Comparison of ENCODE assay signal across 9 mouse cellular contexts in genomic region chr15:78428391-78429138, GRCm38 (mm10). TPM values are rescaled to one million over a fixed set of nuclear protein-coding genes. Genes with fewer than 3 reads are reported as not detected.
A peak's percentile ranks its signal among the peaks of the same experiment; 100 is the strongest.
DNase-seq lines count a peak whose midpoint lies in the region; ATAC-seq and TF ChIP-seq lines count a peak whose summit lies in the region.
"Had no signal": no experiment of that assay in that cellular context is flagged by ENCODE, and none has a peak within 500 bp of the region (broad histone marks: within the 10 kb centered on the region; RNA-seq: fewer than 3 reads in every experiment).

TSS of gene Kctd17 (plus strand) at chr15:78428564.

- DNase-seq in 3134 (ENCODE audit: extremely low read depth, insufficient read length, low spot score): peak; percentile 79
- peak; percentile 89 to 91 for DNase-seq in adrenal gland, postnatal 36 days
- peak; percentile 84 for DNase-seq in embryonic facial prominence, embryonic 14.5 days (ENCODE audit: low spot score)
- peak; percentile 71 for DNase-seq in limb, embryonic 14.5 days (ENCODE audit: low spot score)
- DNase-seq in midbrain, embryonic 14.5 days: peak; percentile 90

- peak within 1 kb of the TSS; percentile 73 for H3K27ac ChIP-seq in embryonic facial prominence, embryonic 14.5 days (replicated peaks; ENCODE audit: low read depth, low read length)
- H3K27ac ChIP-seq in heart, embryonic 11.5 days (ENCODE audit: low read depth, low read length): no peak within 1 kb of the TSS
- H3K27ac ChIP-seq in kidney, embryonic 14.5 days (ENCODE audit: low read depth, low read length): peak within 1 kb of the TSS; percentile 66; the same call in 1 of the 2 replicates
- 0 out of 2 replicates have a peak within 1 kb of the TSS, but pooled peaks have one; percentile 19 for H3K27ac ChIP-seq in limb, embryonic 14.5 days (replicated peaks; ENCODE audit: low read depth, low read length)
- peak within 1 kb of the TSS; percentile 76 for H3K27ac ChIP-seq in midbrain, embryonic 14.5 days (replicated peaks; ENCODE audit: low read depth, low read length)
- peak within 1 kb of the TSS; percentile 84 for H3K27ac ChIP-seq in stomach, embryonic 16.5 days (ENCODE audit: low read length)

- ATAC-seq in embryonic facial prominence, embryonic 14.5 days (ENCODE audit: low read depth): peak; percentile 89
- peak; percentile 76; the same call in 1 of the 2 replicates for ATAC-seq in heart, embryonic 11.5 days (replicated peaks; ENCODE audit: insufficient number of reproducible peaks, low FRiP score, low TSS enrichment)
- ATAC-seq in kidney, embryonic 14.5 days (ENCODE audit: low FRiP score, low TSS enrichment): peak; percentile 87
- ATAC-seq in limb, embryonic 14.5 days (ENCODE audit: low FRiP score, low read depth): peak; percentile 89
- peak; percentile 81 for ATAC-seq in midbrain, embryonic 14.5 days (ENCODE audit: low FRiP score, low TSS enrichment)
- ATAC-seq in stomach, embryonic 16.5 days (ENCODE audit: insufficient read depth, low FRiP score): peak; percentile 82

- no peaks in the 10 kb centered on the region; the same call in 1 of the 2 replicates for H3K27me3 ChIP-seq in embryonic facial prominence, embryonic 14.5 days (replicated peaks; ENCODE audit: control insufficient read depth, insufficient read depth, low read length)
- peaks cover 11% of the 10 kb centered on the region for H3K27me3 ChIP-seq in heart, embryonic 11.5 days (ENCODE audit: control insufficient read depth, insufficient read depth, low read length)
- no peaks in the 10 kb centered on the region for H3K27me3 ChIP-seq in kidney, embryonic 14.5 days (ENCODE audit: control insufficient read depth, insufficient read depth, low read length)
- H3K27me3 ChIP-seq in limb, embryonic 14.5 days (ENCODE audit: control insufficient read depth, insufficient read depth, low read length): no peaks in the 10 kb centered on the region
- H3K27me3 ChIP-seq in midbrain, embryonic 14.5 days (ENCODE audit: control insufficient read depth, insufficient read depth, low read length): no peaks in the 10 kb centered on the region
- H3K27me3 ChIP-seq in stomach, embryonic 16.5 days (ENCODE audit: control insufficient read depth, insufficient read depth, low read length): no peaks in the 10 kb centered on the region

- peak within 1 kb of the TSS; percentile 77 for H3K9ac ChIP-seq in embryonic facial prominence, embryonic 14.5 days (ENCODE audit: low read depth, low read length)
- peak within 1 kb of the TSS; percentile 73 for H3K9ac ChIP-seq in heart, embryonic 11.5 days (ENCODE audit: low read depth, low read length)
- peak within 1 kb of the TSS; percentile 70 for H3K9ac ChIP-seq in kidney, embryonic 14.5 days (ENCODE audit: low read depth, low read length)
- H3K9ac ChIP-seq in limb, embryonic 14.5 days (ENCODE audit: low read depth, low read length, severe bottlenecking): peak within 1 kb of the TSS; percentile 73
- peak within 1 kb of the TSS; percentile 92 for H3K9ac ChIP-seq in midbrain, embryonic 14.5 days (replicated peaks; ENCODE audit: low read length)
- peak within 1 kb of the TSS; percentile 81 for H3K9ac ChIP-seq in stomach, embryonic 16.5 days (ENCODE audit: low read length)

- peaks cover 20% of the 10 kb centered on the region for H3K36me3 ChIP-seq in embryonic facial prominence, embryonic 14.5 days (ENCODE audit: control insufficient read depth, insufficient read depth, low read length)
- H3K36me3 ChIP-seq in heart, embryonic 11.5 days (ENCODE audit: control insufficient read depth, insufficient read depth, low read length): no peaks in the 10 kb centered on the region
- peaks cover 13% of the 10 kb centered on the region; the same call in 1 of the 2 replicates for H3K36me3 ChIP-seq in kidney, embryonic 14.5 days (ENCODE audit: control insufficient read depth, insufficient read depth, low read length)
- peaks cover 26% of the 10 kb centered on the region for H3K36me3 ChIP-seq in limb, embryonic 14.5 days (ENCODE audit: control insufficient read depth, insufficient read depth, low read length)
- H3K36me3 ChIP-seq in midbrain, embryonic 14.5 days (ENCODE audit: control insufficient read depth, insufficient read depth, low read length): peaks cover 31% of the 10 kb centered on the region
- no peaks in the 10 kb centered on the region for H3K36me3 ChIP-seq in stomach, embryonic 16.5 days (ENCODE audit: control insufficient read depth, insufficient read depth, low read length)

- peak; percentile 64; the same call in 1 of the 2 replicates for TF ChIP-seq POLR2A in limb, embryonic 14.5 days (IDR thresholded peaks at IDR 0.05; ENCODE audit: borderline replicate concordance, extremely low read depth, insufficient read depth, insufficient read length)

- H3K4me3 ChIP-seq in embryonic facial prominence, embryonic 14.5 days (ENCODE audit: low read depth, low read length): peak within 1 kb of the TSS; percentile 78
- peak within 1 kb of the TSS; percentile 72 for H3K4me3 ChIP-seq in heart, embryonic 11.5 days (ENCODE audit: low read depth, low read length)
- peak within 1 kb of the TSS; percentile 61 for H3K4me3 ChIP-seq in kidney, embryonic 14.5 days (ENCODE audit: low read length)
- peak within 1 kb of the TSS; percentile 72 for H3K4me3 ChIP-seq in limb, embryonic 14.5 days (replicated peaks; ENCODE audit: low read length)
- H3K4me3 ChIP-seq in midbrain, embryonic 14.5 days (replicated peaks; ENCODE audit: low read depth, low read length): peak within 1 kb of the TSS; percentile 84
- peak within 1 kb of the TSS; percentile 73 for H3K4me3 ChIP-seq in stomach, embryonic 16.5 days (replicated peaks; ENCODE audit: low read length)

- WGBS in embryonic facial prominence, embryonic 14.5 days: 1% methylated on average over 34 of the region's 52 CpGs
- WGBS in heart, embryonic 11.5 days (ENCODE audit: insufficient replicate concordance): 1% methylated on average over 52 of the region's 52 CpGs
- under 1% methylated on average over 49 of the region's 52 CpGs for WGBS in kidney, embryonic 14.5 days
- 1% methylated on average over 41 of the region's 52 CpGs for WGBS in limb, embryonic 14.5 days
- WGBS in midbrain, embryonic 14.5 days: 2% methylated on average over 52 of the region's 52 CpGs
- under 1% methylated on average over 50 of the region's 52 CpGs for WGBS in stomach, embryonic 16.5 days

- peaks cover 8% of the 10 kb centered on the region; the same call in 1 of the 2 replicates for H3K4me1 ChIP-seq in embryonic facial prominence, embryonic 14.5 days (ENCODE audit: control insufficient read depth, insufficient read depth, low read length)
- H3K4me1 ChIP-seq in heart, embryonic 11.5 days (ENCODE audit: control insufficient read depth, insufficient read depth, low read length): peaks cover 7% of the 10 kb centered on the region; the same call in 1 of the 2 replicates
- peaks cover 7% of the 10 kb centered on the region; the same call in 1 of the 2 replicates for H3K4me1 ChIP-seq in kidney, embryonic 14.5 days (ENCODE audit: control insufficient read depth, insufficient read depth, low read length)
- H3K4me1 ChIP-seq in limb, embryonic 14.5 days (ENCODE audit: control insufficient read depth, insufficient read depth, low read length): peaks cover 8% of the 10 kb centered on the region
- H3K4me1 ChIP-seq in midbrain, embryonic 14.5 days (ENCODE audit: control insufficient read depth, insufficient read depth, low read length): peaks cover 14% of the 10 kb centered on the region
- H3K4me1 ChIP-seq in stomach, embryonic 16.5 days (ENCODE audit: control insufficient read depth, insufficient read depth, low read length): peaks cover 9% of the 10 kb centered on the region

- peak within 1 kb of the TSS; percentile 76 for H3K4me2 ChIP-seq in embryonic facial prominence, embryonic 14.5 days (ENCODE audit: low read depth, low read length)
- peak within 1 kb of the TSS; percentile 91 for H3K4me2 ChIP-seq in heart, embryonic 11.5 days
- H3K4me2 ChIP-seq in kidney, embryonic 14.5 days (replicated peaks; ENCODE audit: low read depth, low read length): peak within 1 kb of the TSS; percentile 54
- H3K4me2 ChIP-seq in limb, embryonic 14.5 days (replicated peaks; ENCODE audit: low read depth, low read length, severe bottlenecking): peak within 1 kb of the TSS; percentile 69
- H3K4me2 ChIP-seq in midbrain, embryonic 14.5 days (ENCODE audit: low read length): peak within 1 kb of the TSS; percentile 89
- H3K4me2 ChIP-seq in stomach, embryonic 16.5 days (ENCODE audit: low read depth, low read length): peak within 1 kb of the TSS; percentile 71

- H3K9me3 ChIP-seq in embryonic facial prominence, embryonic 14.5 days (ENCODE audit: control insufficient read depth, low read length): no peaks in the 10 kb centered on the region
- H3K9me3 ChIP-seq in heart, embryonic 11.5 days (replicated peaks; ENCODE audit: control insufficient read depth, low read length): no peaks in the 10 kb centered on the region
- no peaks in the 10 kb centered on the region for H3K9me3 ChIP-seq in kidney, embryonic 14.5 days (ENCODE audit: control insufficient read depth, low read length)
- no peaks in the 10 kb centered on the region for H3K9me3 ChIP-seq in limb, embryonic 14.5 days (ENCODE audit: control insufficient read depth, low read length)
- H3K9me3 ChIP-seq in midbrain, embryonic 14.5 days (ENCODE audit: control insufficient read depth, low read length): no peaks in the 10 kb centered on the region
- H3K9me3 ChIP-seq in stomach, embryonic 16.5 days (replicated peaks; ENCODE audit: control insufficient read depth, low read length): no peaks in the 10 kb centered on the region

RNA-seq across cellular contexts. Expression of gene Kctd17, which starts in this region (rescaled TPM):
- total RNA-seq in adrenal gland, postnatal 36 days (2021): 10 to 100 TPM; 78.2 to 96.3 TPM
- 46.9 and 54.1 TPM in 2 replicates for polyA plus RNA-seq in embryonic facial prominence, embryonic 14.5 days (2014; fragmentation: Nextera tagmentation; extraction: Ambion mirVana)
- polyA plus RNA-seq in heart, embryonic 11.5 days (2014; fragmentation: Nextera tagmentation; extraction: Ambion mirVana): 16.8 and 21.3 TPM in 2 replicates
- polyA plus RNA-seq in kidney, embryonic 14.5 days (2014; fragmentation: Nextera tagmentation; extraction: Ambion mirVana): 36.3 and 48.8 TPM in 2 replicates
- 149 and 212 TPM in 2 replicates for polyA plus RNA-seq in limb, embryonic 14.5 days (2012; rRNA removed)
- 47.9 and 49.3 TPM in 2 replicates for polyA plus RNA-seq in limb, embryonic 14.5 days (2014; fragmentation: Nextera tagmentation; extraction: Ambion mirVana)
- 120 and 154 TPM in 2 replicates for polyA plus RNA-seq in midbrain, embryonic 14.5 days (2014; fragmentation: Nextera tagmentation; extraction: Ambion mirVana)
- polyA plus RNA-seq in stomach, embryonic 16.5 days (2015; fragmentation: Nextera tagmentation; extraction: Ambion mirVana): 28.1 and 32.0 TPM in 2 replicates
- total RNA-seq: MEL had no signal
